Mouse (Mus musculus): ENCODE results near the gene Gm136. TPM values are rescaled to one million over a fixed set of nuclear protein-coding genes. Genes with fewer than 3 reads are reported as not detected.
"Not testable (repeated sequence)": the region's sequence is repeated elsewhere in the genome, so short reads cannot be mapped to it uniquely, and the experiment has no call there.

The Gm136 gene
- polyA plus RNA-seq, 1 experiment from 2014 or later, result not detected

- no peaks in the 10 kb centered on the region for H3K36me3 ChIP-seq (ENCODE audit: insufficient read depth, low read length)
- no peaks in the 10 kb centered on the region for H3K9me3 ChIP-seq (replicated peaks; ENCODE audit: low read length)
- no peak overlapping the region for H3K4me2 ChIP-seq (ENCODE audit: low read length)
- WGBS, result 75% methylated on average over 3 of the region's 3 CpGs
- H3K4me3 ChIP-seq (replicated peaks; ENCODE audit: low read depth, low read length), result no peak overlapping the region
- ATAC-seq (replicated peaks; ENCODE audit: low FRiP score, low read depth), result no peak
- no peaks in the 10 kb centered on the region for H3K27me3 ChIP-seq (ENCODE audit: insufficient read depth, low read length)
- no peaks in the 10 kb centered on the region for H3K4me1 ChIP-seq (replicated peaks; ENCODE audit: insufficient read depth, low read length)
- DNase-seq (ENCODE audit: low spot score), result no peak
- H3K27ac ChIP-seq, result no peak overlapping the region
- H3K9ac ChIP-seq (ENCODE audit: low read depth, low read length), result no peak overlapping the region
- TF ChIP-seq CTCF (IDR thresholded peaks at IDR 0.05; ENCODE audit: low read depth), result no peak
These were observed 21.6 kb downstream of the Gm136 start for GRCm38 (mm10) chr4:34734461-34734860.

- not testable (repeated sequence) for H3K36me3 ChIP-seq (ENCODE audit: insufficient read depth, low read length); DNase-seq (ENCODE audit: low spot score); H3K27ac ChIP-seq; H3K4me1 ChIP-seq (replicated peaks; ENCODE audit: insufficient read depth, low read length); H3K4me3 ChIP-seq (replicated peaks; ENCODE audit: low read depth, low read length); H3K27me3 ChIP-seq (ENCODE audit: insufficient read depth, low read length); ATAC-seq (replicated peaks; ENCODE audit: low FRiP score, low read depth); H3K9ac ChIP-seq (ENCODE audit: low read depth, low read length); H3K4me2 ChIP-seq (ENCODE audit: low read length); H3K9me3 ChIP-seq (replicated peaks; ENCODE audit: low read length)
- peak; percentile 54; the same call in 1 of the 2 replicates for TF ChIP-seq CTCF (IDR thresholded peaks at IDR 0.05; ENCODE audit: low read depth)
- WGBS, result 35% methylated on average over 2 of the region's 2 CpGs
These were observed 22.6 kb downstream of the Gm136 start for GRCm38 (mm10) chr4:34733415-34733814.

DNA sequence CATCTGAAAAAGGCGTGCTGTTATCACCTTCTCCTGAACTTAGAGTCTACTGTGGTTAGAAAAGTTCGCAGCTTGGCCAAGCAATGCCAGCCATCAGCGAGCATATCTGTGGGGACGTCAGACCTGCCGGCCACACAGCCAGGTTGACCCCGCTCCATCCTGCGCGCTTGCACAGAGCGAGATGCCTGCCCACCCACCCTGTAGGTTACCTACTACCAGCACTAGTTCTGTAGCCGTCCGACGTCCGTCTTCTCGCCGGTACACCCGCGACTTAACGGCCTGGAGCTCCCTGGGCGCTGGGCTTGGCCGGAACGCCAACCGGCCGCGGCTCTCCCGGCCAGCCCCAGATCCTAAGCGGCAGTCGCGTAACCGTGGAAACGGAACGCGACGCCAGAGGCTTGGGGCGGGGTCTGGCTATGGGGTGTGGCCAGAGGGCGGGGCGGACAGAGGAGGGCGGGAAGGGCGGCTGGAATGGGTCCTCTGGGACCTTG, 26.2 kb downstream of the Gm136 start, which contains the start of gene Cfap206:
Cfap206 (minus strand) TSS at position 356 of the 491 bp plus-strand sequence.
- Histone ChIP-seq H3K27me3 (ENCODE audit: insufficient read depth, low read length) (0 out of 2 replicates have a peak, but pooled peaks cover 3% of the 10 kb centered on the region), H3K9ac (ENCODE audit: low read depth, low read length) (no peak within 1 kb of the TSS; the same call in 1 of the 2 replicates)
- WGBS, result under 1% methylated on average over 38 of the region's 38 CpGs

GRCm38 (mm10) chr4:34725710-34726109, 30.4 kb downstream of the Gm136 start:
- not testable (repeated sequence) for H3K4me3 ChIP-seq (replicated peaks; ENCODE audit: low read depth, low read length); H3K4me2 ChIP-seq (ENCODE audit: low read length); H3K9me3 ChIP-seq (replicated peaks; ENCODE audit: low read length); H3K9ac ChIP-seq (ENCODE audit: low read depth, low read length); H3K36me3 ChIP-seq (ENCODE audit: insufficient read depth, low read length); H3K4me1 ChIP-seq (replicated peaks; ENCODE audit: insufficient read depth, low read length); ATAC-seq (replicated peaks; ENCODE audit: low FRiP score, low read depth); DNase-seq (ENCODE audit: low spot score); H3K27me3 ChIP-seq (ENCODE audit: insufficient read depth, low read length); H3K27ac ChIP-seq
- WGBS, result 88% methylated on average over 3 of the region's 3 CpGs

More for the DNA sequence above, 26.2 kb downstream of the Gm136 start, which contains the start of gene Cfap206:
- TF ChIP-seq CTCF (IDR thresholded peaks at IDR 0.05; ENCODE audit: low read depth), result no peak
- H3K4me2 ChIP-seq (ENCODE audit: low read length), result peak within 1 kb of the TSS; percentile 85
- ATAC-seq (replicated peaks; ENCODE audit: low FRiP score, low read depth) (peak; percentile 96), DNase-seq (ENCODE audit: low spot score) (peak; percentile 84)
- H3K27ac ChIP-seq, result no peak within 1 kb of the TSS
- H3K9me3 ChIP-seq (replicated peaks; ENCODE audit: low read length), result no peaks in the 10 kb centered on the region
- no peaks in the 10 kb centered on the region for H3K36me3 ChIP-seq (ENCODE audit: insufficient read depth, low read length)
- H3K4me1 ChIP-seq (replicated peaks; ENCODE audit: insufficient read depth, low read length), result no peaks in the 10 kb centered on the region
- H3K4me3 ChIP-seq (replicated peaks; ENCODE audit: low read depth, low read length), result peak within 1 kb of the TSS; percentile 44

GRCm38 (mm10) chr4:34724306-34724705, 31.8 kb downstream of the Gm136 start:
- DNase-seq (ENCODE audit: low spot score) (no peak), ATAC-seq (replicated peaks; ENCODE audit: low FRiP score, low read depth) (no peak)
- TF ChIP-seq CTCF (IDR thresholded peaks at IDR 0.05; ENCODE audit: low read depth), result no peak
- H3K27ac ChIP-seq, result no peak overlapping the region
- no peaks in the 10 kb centered on the region for H3K4me1 ChIP-seq (replicated peaks; ENCODE audit: insufficient read depth, low read length)
- 0 out of 2 replicates have a peak, but pooled peaks cover 3% of the 10 kb centered on the region for H3K27me3 ChIP-seq (ENCODE audit: insufficient read depth, low read length)
- no peaks in the 10 kb centered on the region for H3K36me3 ChIP-seq (ENCODE audit: insufficient read depth, low read length)
- H3K4me2 ChIP-seq (ENCODE audit: low read length), result no peak overlapping the region
- no peak overlapping the region for H3K4me3 ChIP-seq (replicated peaks; ENCODE audit: low read depth, low read length)
- H3K9me3 ChIP-seq (replicated peaks; ENCODE audit: low read length), result no peaks in the 10 kb centered on the region
- 62% methylated on average over 4 of the region's 4 CpGs for WGBS
- H3K9ac ChIP-seq (ENCODE audit: low read depth, low read length), result no peak overlapping the region

DNA sequence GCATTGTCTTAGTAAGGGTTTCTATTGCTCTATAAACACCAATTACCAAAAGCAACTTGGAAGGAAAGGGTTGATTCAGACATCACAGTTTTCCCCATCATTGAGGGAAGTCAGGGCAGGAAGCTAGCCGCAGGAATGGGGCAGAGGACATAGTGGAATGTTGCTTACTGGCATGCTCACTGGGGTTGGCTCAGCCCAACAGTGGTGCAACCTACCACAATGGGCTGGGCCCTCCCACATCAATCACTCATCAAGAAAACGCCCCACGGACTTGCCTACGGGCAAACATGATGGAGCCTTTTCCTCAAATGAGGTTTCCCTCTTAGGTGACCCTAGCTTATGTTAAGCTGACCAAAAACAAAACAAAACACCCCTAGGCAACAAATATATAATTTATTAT, 32.9 kb downstream of the Gm136 start:
- Histone ChIP-seq H3K27me3 (ENCODE audit: insufficient read depth, low read length) (0 out of 2 replicates have a peak, but pooled peaks cover 3% of the 10 kb centered on the region), H3K36me3 (ENCODE audit: insufficient read depth, low read length) (no peaks in the 10 kb centered on the region), H3K9ac (ENCODE audit: low read depth, low read length) (no peak overlapping the region), H3K9me3 (replicated peaks; ENCODE audit: low read length) (no peaks in the 10 kb centered on the region), H3K4me3 (replicated peaks; ENCODE audit: low read depth, low read length) (no peak overlapping the region), H3K27ac (no peak overlapping the region), H3K4me2 (ENCODE audit: low read length) (no peak overlapping the region), H3K4me1 (replicated peaks; ENCODE audit: insufficient read depth, low read length) (no peaks in the 10 kb centered on the region)
- ATAC-seq (replicated peaks; ENCODE audit: low FRiP score, low read depth) (no peak), DNase-seq (ENCODE audit: low spot score) (no peak)
- WGBS, result 72% methylated on average over 4 of the region's 4 CpGs
- TF ChIP-seq CTCF (IDR thresholded peaks at IDR 0.05; ENCODE audit: low read depth), result no peak

All from kidney, postnatal 0 days (tissue).